Mouse (Mus musculus) midbrain, embryonic 14.5 days (tissue): ENCODE results near the gene Pik3cb. TPM values are rescaled to one million over a fixed set of nuclear protein-coding genes. Genes with fewer than 3 reads are reported as not detected.

Experiments
- ATAC-seq: fragments of 200-750 bp; cut with Nextera tagmentation; 2 replicates; pipeline ENCODE4 v1.8.0; 2017; ENCODE audit warnings: moderate number of reproducible peaks, moderate library complexity; ENCODE audit not compliant: low FRiP score, low TSS enrichment
- DNase-seq: peaks from one replicate; pipeline ENCODE4 v3.0.0-alpha.2; 2015
- H3K27ac ChIP-seq: fragments of 300-500 bp; sonication (generic); replicated peaks from 2 replicates; pipeline ENCODE4 v1.5.1; 2014; ENCODE audit warnings: mild to moderate bottlenecking, low read depth, low read length, moderate library complexity
- H3K27me3 ChIP-seq: fragments of 300-500 bp; sonication (generic); 2 replicates; pipeline ENCODE4 v1.6.1; 2014; ENCODE audit warnings: low read length, control low read depth, mixed read lengths; ENCODE audit not compliant: control insufficient read depth, insufficient read depth
- H3K36me3 ChIP-seq: fragments of 300-500 bp; sonication (generic); 2 replicates; pipeline ENCODE4 v1.6.1; 2014; ENCODE audit warnings: low read length, control low read depth; ENCODE audit not compliant: control insufficient read depth, insufficient read depth
- H3K4me1 ChIP-seq: fragments of 300-500 bp; sonication (generic); 2 replicates; pipeline ENCODE4 v1.6.1; 2014; ENCODE audit warnings: mild to moderate bottlenecking, antibody characterized with exemption, low read length, control low read depth; ENCODE audit not compliant: control insufficient read depth, insufficient read depth
- H3K4me2 ChIP-seq: fragments of 300-500 bp; sonication (generic); 2 replicates; pipeline ENCODE4 v1.6.1; 2014; ENCODE audit warnings: mild to moderate bottlenecking, low read length, moderate library complexity
- H3K4me3 ChIP-seq: fragments of 300-500 bp; sonication (generic); replicated peaks from 2 replicates; pipeline ENCODE4 v1.5.1; 2014; ENCODE audit warnings: low read depth, low read length
- H3K9ac ChIP-seq: fragments of 300-500 bp; sonication (generic); replicated peaks from 2 replicates; pipeline ENCODE4 v1.6.1; 2014; ENCODE audit warnings: mild to moderate bottlenecking, low read length, moderate library complexity
- H3K9me3 ChIP-seq: fragments of 300-500 bp; sonication (generic); 2 replicates; pipeline ENCODE4 v1.6.1; 2016; ENCODE audit warnings: low read length, control low read depth, mixed read lengths; ENCODE audit not compliant: control insufficient read depth
- WGBS: fragments of 180-500 bp; shearing (Covaris S2); extraction: QIAGEN DNeasy Blood & Tissue Kit; methylation state at CpG from one replicate; pipeline ENCODE4 v1.1.7; 2014; 5-methylcytosine and 5-hydroxymethylcytosine counted together
- polyA plus RNA-seq: library from polyadenylated mRNA; unstranded; fragments of >200 nt; fragmentation: Nextera tagmentation; extraction: Ambion mirVana; gene quantifications from 2 replicates; pipeline ENCODE4 v1.2.1, GENCODE M21; 2014

The Pik3cb gene
- polyA plus RNA-seq, 1 experiment from 2014 or later = 4.7 TPM

DNA sequence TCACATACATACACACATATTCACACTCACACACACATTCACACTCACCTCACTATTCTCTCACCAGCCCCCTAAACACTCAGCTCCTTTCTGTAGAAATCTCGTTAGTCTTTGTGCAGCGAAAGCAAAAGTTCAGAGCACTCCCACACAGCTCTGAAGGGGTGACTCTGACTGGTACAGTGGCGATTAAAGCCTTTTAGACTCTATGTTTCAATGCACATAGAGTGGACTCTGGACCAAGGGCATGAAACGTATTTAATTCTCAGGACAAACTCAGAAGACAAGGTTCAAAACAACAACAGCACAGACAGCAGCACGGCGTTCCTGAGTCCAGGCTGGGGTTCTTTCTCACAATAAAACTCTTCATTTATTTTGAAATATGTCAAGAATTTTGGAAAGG lies 122.7 kb downstream of the Pik3cb start:
- no peak for ATAC-seq
- H3K27ac ChIP-seq = no peak overlapping the region
- H3K27me3 ChIP-seq = no peaks in the 10 kb centered on the region
- no peak overlapping the region for H3K9ac ChIP-seq
- H3K9me3 ChIP-seq = no peaks in the 10 kb centered on the region
- DNase-seq = no peak
- H3K4me3 ChIP-seq = no peak overlapping the region
- no peaks in the 10 kb centered on the region for H3K36me3 ChIP-seq
- H3K4me2 ChIP-seq = no peak overlapping the region
- H3K4me1 ChIP-seq = no peaks in the 10 kb centered on the region
- WGBS = 87% methylated on average over 6 of the region's 6 CpGs

GRCm38 (mm10) chr9:99016759-99017158 lies 123.7 kb downstream of the Pik3cb start:
- H3K9ac ChIP-seq = no peak overlapping the region
- 86% methylated on average over 3 of the region's 3 CpGs for WGBS
- H3K4me1 ChIP-seq = no peaks in the 10 kb centered on the region
- no peak overlapping the region for H3K4me2 ChIP-seq
- H3K36me3 ChIP-seq = no peaks in the 10 kb centered on the region
- no peaks in the 10 kb centered on the region for H3K9me3 ChIP-seq
- H3K27me3 ChIP-seq = no peaks in the 10 kb centered on the region
- DNase-seq (no peak), ATAC-seq (no peak)
- H3K4me3 ChIP-seq = no peak overlapping the region
- no peak overlapping the region for H3K27ac ChIP-seq

GRCm38 (mm10) chr9:99016301-99016700 lies 124.1 kb downstream of the Pik3cb start:
- Histone ChIP-seq H3K4me2 (no peak overlapping the region), H3K4me3 (no peak overlapping the region), H3K9me3 (no peaks in the 10 kb centered on the region), H3K36me3 (no peaks in the 10 kb centered on the region), H3K9ac (no peak overlapping the region), H3K27me3 (no peaks in the 10 kb centered on the region), H3K27ac (no peak overlapping the region), H3K4me1 (no peaks in the 10 kb centered on the region)
- ATAC-seq (no peak), DNase-seq (no peak)
- WGBS = 75% methylated on average over 3 of the region's 3 CpGs

GRCm38 (mm10) chr9:99009898-99010199 lies 130.6 kb downstream of the Pik3cb start:
- no peak overlapping the region for H3K27ac ChIP-seq
- no peaks in the 10 kb centered on the region for H3K9me3 ChIP-seq
- H3K9ac ChIP-seq = no peak overlapping the region
- 94% methylated on average over 3 of the region's 3 CpGs for WGBS
- DNase-seq (no peak), ATAC-seq (no peak)
- H3K4me3 ChIP-seq = no peak overlapping the region
- no peaks in the 10 kb centered on the region for H3K4me1 ChIP-seq
- 0 out of 2 replicates have a peak, but pooled peaks cover 4% of the 10 kb centered on the region for H3K36me3 ChIP-seq
- H3K4me2 ChIP-seq = no peak overlapping the region
- no peaks in the 10 kb centered on the region for H3K27me3 ChIP-seq

DNA sequence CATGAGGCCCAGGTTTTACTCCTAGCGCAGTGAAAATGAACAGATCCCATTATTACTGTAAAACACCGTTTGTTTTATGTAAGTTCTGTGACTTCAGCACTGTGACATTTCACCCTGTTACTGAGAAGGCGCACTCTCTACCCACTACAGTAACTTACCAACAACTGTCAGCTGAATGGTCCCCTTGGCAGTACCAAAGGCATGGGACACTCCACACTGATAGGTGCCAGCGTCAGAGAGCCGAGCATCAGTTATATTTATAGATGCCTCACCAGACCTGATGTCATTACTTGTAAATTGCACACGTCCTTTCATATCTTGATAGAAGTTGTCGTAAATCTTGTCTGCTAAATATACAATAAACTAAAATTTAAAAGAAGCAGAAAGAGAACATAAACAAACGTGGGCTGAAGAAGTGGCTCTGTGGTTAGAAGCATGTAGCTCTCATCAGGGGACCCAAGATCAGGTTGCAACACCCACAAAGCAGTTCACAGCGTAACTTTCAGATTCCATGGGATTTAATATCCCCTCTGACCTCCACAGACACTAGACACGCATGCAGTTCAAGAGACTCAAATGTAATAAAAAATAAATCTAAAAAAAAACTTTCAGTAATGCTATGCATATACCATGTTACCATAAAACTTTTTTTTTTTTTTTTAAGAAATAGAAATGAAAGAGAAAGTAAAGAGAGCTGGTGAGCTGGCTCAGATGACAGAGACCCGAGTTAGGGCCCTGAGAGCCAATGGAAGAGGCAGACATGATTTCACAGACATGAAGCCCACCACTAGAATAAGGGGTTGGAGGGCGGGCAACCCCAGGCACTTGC lies 131.1 kb downstream of the Pik3cb start:
- DNase-seq (no peak), ATAC-seq (no peak)
- Histone ChIP-seq H3K4me2 (no peak overlapping the region), H3K4me3 (no peak overlapping the region), H3K9me3 (no peaks in the 10 kb centered on the region), H3K27ac (no peak overlapping the region), H3K36me3 (0 out of 2 replicates have a peak, but pooled peaks cover 4% of the 10 kb centered on the region), H3K4me1 (no peaks in the 10 kb centered on the region), H3K27me3 (no peaks in the 10 kb centered on the region), H3K9ac (no peak overlapping the region)
- 89% methylated on average over 12 of the region's 12 CpGs for WGBS

DNA sequence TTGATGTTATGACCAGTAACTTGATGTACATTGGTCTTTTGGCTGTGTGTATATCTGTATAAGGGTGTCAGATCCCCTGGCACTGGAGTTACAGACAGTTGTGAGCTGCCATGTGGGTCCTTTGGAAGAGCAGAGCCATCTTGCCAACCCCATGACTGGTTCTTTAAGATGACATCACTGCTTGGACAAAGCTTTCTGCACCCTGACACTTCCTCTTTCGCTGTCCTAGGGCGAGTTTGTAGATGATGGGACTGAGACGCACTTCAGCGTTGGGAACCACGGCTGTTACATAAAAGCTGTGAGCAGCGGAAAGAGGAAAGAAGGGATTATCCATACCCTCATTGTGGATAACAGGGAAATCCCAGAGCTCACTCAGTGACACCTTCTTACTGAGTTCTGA lies 139.1 kb downstream of the Pik3cb start:
- Histone ChIP-seq H3K36me3 (peaks cover 54% of the 10 kb centered on the region), H3K4me2 (no peak overlapping the region), H3K27me3 (no peaks in the 10 kb centered on the region), H3K4me3 (no peak overlapping the region), H3K9ac (no peak overlapping the region), H3K27ac (no peak overlapping the region), H3K9me3 (no peaks in the 10 kb centered on the region), H3K4me1 (no peaks in the 10 kb centered on the region)
- ATAC-seq (no peak), DNase-seq (no peak)
- WGBS = 82% methylated on average over 6 of the region's 6 CpGs

DNA sequence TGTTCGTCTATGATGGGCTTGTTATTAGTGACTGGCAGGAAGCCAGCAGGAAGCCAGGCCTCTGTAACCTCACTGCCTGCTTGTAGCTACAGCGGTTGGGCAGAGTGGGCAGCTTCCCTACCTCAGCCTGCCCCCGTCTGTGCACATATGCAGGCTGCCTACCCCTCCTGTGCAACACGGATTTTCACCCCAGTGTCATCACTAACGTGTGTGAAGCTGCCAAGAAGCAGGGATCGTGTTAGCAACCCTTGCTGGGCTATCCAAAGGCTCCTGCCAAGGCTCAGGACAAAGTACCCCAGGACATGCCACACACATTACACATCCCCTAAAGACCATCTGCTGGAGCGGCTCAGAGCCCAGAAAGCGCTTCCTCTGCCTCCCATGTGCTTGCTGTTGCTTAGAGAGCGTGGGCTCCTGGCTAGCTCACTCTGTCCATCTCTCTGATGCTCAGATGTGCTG lies 140.5 kb downstream of the Pik3cb start:
- 85% methylated on average over 9 of the region's 9 CpGs for WGBS
- no peaks in the 10 kb centered on the region for H3K4me1 ChIP-seq
- H3K36me3 ChIP-seq = peaks cover 52% of the 10 kb centered on the region
- H3K4me3 ChIP-seq = no peak overlapping the region
- DNase-seq (no peak), ATAC-seq (no peak)
- H3K4me2 ChIP-seq = no peak overlapping the region
- no peak overlapping the region for H3K27ac ChIP-seq
- no peaks in the 10 kb centered on the region for H3K9me3 ChIP-seq
- no peaks in the 10 kb centered on the region for H3K27me3 ChIP-seq
- H3K9ac ChIP-seq = no peak overlapping the region

DNA sequence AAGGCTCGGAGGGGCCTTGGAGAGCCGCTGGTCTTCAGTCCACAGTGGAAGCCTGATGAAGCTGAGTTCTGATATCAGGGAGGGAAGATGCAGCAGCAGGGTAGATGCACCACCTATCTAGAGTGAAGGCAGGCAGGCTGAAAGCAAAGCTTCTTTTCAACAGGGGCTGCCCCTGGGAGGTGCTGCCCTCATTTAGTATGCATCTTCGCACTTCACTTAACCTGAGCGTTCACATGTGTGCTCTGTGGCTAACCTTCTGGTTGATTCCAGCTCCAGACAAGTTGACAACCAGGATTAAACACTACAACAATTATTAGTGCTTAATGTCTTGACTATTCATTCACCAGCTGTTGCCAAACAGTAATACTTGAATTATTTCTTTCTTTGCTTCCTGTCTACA lies 146.3 kb downstream of the Pik3cb start:
- H3K27ac ChIP-seq = no peak overlapping the region
- H3K4me1 ChIP-seq = no peaks in the 10 kb centered on the region
- H3K4me3 ChIP-seq = no peak overlapping the region
- H3K9ac ChIP-seq = no peak overlapping the region
- no peaks in the 10 kb centered on the region for H3K27me3 ChIP-seq
- ATAC-seq (no peak), DNase-seq (no peak)
- H3K36me3 ChIP-seq = peaks cover 45% of the 10 kb centered on the region
- WGBS = 82% methylated on average over 4 of the region's 4 CpGs
- H3K9me3 ChIP-seq = no peaks in the 10 kb centered on the region
- H3K4me2 ChIP-seq = no peak overlapping the region

DNA sequence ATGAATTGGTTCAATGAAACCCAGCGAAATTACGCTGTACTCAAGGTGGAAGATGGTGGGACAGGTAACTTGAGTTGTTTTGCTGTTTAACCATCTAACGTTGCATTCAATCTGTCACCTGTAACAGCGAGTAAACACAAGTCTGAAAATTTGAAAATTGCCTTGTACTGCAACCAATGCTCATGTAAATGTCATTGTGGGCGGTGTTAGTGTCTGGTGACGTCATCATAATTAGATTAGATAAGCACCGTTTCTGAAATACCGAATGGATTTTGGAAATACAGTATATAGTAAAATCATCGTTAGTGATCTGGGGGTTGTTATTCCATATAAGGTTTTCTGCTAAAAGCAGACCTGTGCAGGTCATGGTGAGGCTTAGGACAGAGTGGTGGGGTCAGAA lies 153.3 kb downstream of the Pik3cb start:
- DNase-seq = no peak
- no peak for ATAC-seq
- WGBS = 50% methylated on average over 9 of the region's 9 CpGs
- Histone ChIP-seq H3K4me2 (peak overlapping the region; percentile 69), H3K4me3 (peak overlapping the region; percentile 83), H3K27me3 (peaks cover 4% of the 10 kb centered on the region; the same call in 1 of the 2 replicates), H3K36me3 (0 out of 2 replicates have a peak, but pooled peaks cover 3% of the 10 kb centered on the region), H3K9me3 (no peaks in the 10 kb centered on the region), H3K27ac (no peak overlapping the region), H3K9ac (peak overlapping the region; percentile 75), H3K4me1 (peaks cover 11% of the 10 kb centered on the region)
